Mouse (Mus musculus) fibroblast of lung, adult 2 months (primary cell): ENCODE results near the gene Hecw2.
A peak's percentile ranks its signal among the peaks of the same experiment; 100 is the strongest.

ENCODE experiments used
- DNase-seq: peaks from one replicate; pipeline ENCODE4 v3.0.0-alpha.2; 2011; ENCODE audit warnings: low read depth

Hecw2 gene

GRCm38 (mm10) chr1:53890380-53890779 is 304.6 kb downstream of the Hecw2 start:
- no peak for DNase-seq

GRCm38 (mm10) chr1:53889806-53890205 is 305.2 kb downstream of the Hecw2 start:
- DNase-seq = no peak

- no peak for DNase-seq
Measured at GRCm38 (mm10) chr1:53882480-53882879, 312.5 kb downstream of the Hecw2 start.

GRCm38 (mm10) chr1:53875919-53876318 is 319.0 kb downstream of the Hecw2 start:
- DNase-seq = no peak

- DNase-seq = no peak
Measured at GRCm38 (mm10) chr1:53867316-53867715, 327.7 kb downstream of the Hecw2 start.

DNA sequence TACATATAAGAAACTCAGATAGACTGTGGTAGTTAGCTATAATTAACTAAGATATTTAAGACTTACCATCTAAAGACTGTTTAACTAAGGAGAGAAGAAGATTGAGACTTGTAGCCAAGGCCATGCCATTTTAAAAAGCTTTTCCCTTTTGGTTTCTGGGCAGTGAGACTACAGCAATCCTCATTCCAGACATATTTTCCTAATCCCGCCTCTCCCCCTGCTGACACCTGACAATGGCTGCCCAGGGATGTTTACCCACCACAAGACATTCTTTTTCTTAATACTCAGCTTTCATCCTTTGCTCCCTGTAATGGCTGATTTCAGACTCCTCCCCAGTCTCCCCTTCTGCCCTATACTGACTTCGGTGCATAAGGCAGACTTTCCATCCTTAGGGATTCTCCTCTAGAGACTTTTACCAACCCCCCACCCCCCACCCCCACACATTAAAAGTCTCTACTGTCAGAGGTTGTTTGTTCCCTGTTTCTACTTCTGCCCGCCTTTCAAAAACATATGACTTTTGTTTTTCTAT is 328.5 kb downstream of the Hecw2 start:
- no peak for DNase-seq

GRCm38 (mm10) chr1:53864046-53864445 is 330.9 kb downstream of the Hecw2 start:
- no peak for DNase-seq

DNA sequence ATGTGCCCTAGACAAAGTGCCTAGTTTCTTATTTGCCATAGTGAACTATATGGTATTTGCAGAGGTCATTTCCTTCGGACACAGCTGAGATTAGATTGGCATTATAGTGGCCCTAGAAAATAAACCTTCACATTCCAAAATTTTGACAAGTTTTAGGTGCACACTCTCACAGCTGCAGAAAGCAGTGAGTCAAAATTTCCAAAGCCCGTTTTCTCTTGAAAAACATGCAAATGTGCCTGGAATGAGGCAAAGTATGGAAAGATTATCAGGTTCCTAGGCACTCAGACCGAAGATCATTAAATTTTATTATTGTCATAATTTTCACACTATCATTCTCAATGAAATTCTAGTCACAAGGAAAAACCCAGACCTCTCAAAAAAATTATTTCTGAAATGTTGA is 334.4 kb downstream of the Hecw2 start:
- DNase-seq = no peak

DNA sequence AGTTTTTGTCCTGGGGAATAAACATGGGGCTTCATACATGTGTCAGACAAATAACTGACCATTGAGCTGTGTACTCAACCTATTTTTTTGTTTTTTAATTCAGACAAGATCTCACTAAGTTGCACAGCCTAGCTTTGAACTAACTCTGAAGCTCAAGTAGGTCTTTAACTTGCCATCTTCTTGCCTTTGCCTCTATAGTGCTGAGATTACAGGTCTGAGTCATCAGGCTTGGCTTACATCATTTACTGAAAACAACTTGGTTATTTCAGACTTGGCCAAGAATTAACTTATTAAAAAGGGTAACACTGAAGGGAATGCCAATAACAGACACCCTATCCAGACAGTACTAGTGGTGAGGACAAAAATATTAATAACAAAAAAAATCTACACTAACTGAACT is 335.8 kb downstream of the Hecw2 start:
- no peak for DNase-seq

- DNase-seq = no peak
Measured at GRCm38 (mm10) chr1:53856501-53857103, 338.4 kb downstream of the Hecw2 start.

DNA sequence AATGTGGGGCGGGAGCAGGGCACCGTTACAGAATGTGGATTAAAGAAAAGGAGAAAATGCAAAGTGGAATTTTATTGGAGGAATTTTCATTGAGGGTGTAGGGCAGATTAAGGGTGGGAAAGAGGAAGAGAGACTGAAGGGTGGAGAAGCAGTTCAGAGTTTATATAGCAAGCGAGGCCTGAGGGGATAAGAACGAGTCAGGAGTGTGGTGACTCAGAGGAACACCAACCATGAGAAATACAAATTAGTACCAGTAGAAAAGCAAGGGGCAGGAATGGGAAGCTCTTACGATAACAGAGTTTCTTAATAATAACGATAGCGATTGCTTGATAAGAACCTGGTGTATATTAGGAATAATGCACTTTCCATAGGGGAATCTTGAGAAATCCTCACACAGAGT is 339.2 kb downstream of the Hecw2 start:
- DNase-seq = no peak

- DNase-seq = no peak
Measured at GRCm38 (mm10) chr1:53852086-53852610, 342.8 kb downstream of the Hecw2 start.

GRCm38 (mm10) chr1:53851334-53851733 is 343.6 kb downstream of the Hecw2 start:
- no peak for DNase-seq

- DNase-seq = no peak
Measured at GRCm38 (mm10) chr1:53850891-53851290, 344.1 kb downstream of the Hecw2 start.

DNA sequence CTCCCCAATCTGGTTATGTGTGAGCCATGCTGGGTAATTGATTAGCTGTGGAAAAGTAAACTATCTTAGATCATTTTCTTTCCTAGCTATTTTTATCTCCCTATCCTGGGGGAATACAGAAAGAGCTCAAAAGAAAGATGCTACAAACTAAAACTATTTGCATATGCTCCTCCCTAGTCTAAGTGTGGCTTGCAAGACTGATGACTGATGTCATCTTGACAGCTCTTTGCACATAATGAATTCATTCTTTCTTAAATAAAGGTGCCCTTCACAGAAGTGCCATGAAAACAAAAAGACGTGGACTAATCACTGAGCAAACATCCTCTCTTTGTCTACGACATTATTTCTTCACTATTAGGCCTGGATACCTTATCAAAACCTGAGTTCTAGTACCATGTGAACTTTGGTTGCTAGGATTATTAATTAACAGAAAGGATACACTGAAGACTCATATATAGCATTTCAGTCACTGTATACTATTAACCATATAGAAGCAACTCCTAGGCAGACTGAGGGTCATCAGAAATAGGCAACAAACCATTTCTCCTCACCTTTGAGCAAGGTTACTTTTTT is 348.2 kb downstream of the Hecw2 start:
- no peak for DNase-seq

DNA sequence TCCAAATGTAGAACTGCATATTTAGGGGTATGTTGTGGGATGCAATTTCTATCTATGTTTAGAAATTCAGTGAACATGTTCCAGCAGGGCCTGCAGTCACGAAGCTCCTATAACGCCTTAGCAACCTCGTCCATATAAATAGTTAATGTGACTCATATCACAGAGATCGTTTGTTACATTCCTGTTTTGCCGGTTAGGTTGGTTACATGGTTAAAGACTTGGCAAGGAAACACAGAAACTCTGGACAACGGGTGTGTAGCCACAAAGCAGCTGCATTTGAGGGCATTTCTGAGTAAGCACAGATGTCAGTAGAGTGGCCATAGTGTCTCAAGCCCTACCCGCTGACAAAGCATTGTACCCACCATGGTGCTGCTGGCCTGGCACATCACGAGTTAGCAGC is 349.1 kb downstream of the Hecw2 start:
- no peak for DNase-seq

GRCm38 (mm10) chr1:53844914-53845612 is 349.9 kb downstream of the Hecw2 start:
- DNase-seq = no peak

- DNase-seq = no peak
Measured at GRCm38 (mm10) chr1:53844122-53844913, 350.6 kb downstream of the Hecw2 start.

DNA sequence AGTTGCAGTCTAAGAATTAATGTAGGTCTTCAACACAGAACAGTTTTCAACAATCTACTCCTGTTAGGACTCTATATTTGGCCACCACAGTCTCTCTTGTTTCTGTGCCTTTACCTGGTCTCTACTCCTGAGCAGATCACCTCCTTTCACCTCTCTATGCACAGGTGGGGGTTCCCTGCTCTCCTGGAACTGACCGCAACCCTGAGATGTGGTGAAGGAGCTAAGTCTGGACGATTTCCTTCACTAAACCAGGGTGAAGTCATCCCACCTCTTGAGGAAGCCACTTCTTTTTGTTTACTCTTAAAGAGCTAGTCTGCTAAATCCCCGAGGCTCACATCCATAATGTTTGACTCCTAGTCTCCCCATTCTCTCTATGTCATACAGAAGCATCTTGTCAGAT is 351.9 kb downstream of the Hecw2 start:
- DNase-seq = no peak

- DNase-seq = no peak
Measured at GRCm38 (mm10) chr1:53841080-53841479, 353.9 kb downstream of the Hecw2 start.

- no peak for DNase-seq
Measured at GRCm38 (mm10) chr1:53839392-53839791, 355.6 kb downstream of the Hecw2 start.

- peak; percentile 71 for DNase-seq
Measured at GRCm38 (mm10) chr1:53838182-53838859, 356.6 kb downstream of the Hecw2 start.
